Mouse (Mus musculus) lung, postnatal 0 days (tissue): ENCODE measurements at regions not wholly inside any gene's neighbourhood (a gene's known extent, or its start where the extent isn't known, plus 50 kb on each side); places are given as distances from the start of the nearest gene placed in this dataset.

ENCODE experiments used
- CTCF ChIP-seq: IDR thresholded peaks from 2 replicates; pipeline ENCODE4 v1.5.1; 2016; ENCODE audit warnings: antibody characterized with exemption, mild to moderate bottlenecking
- EP300 ChIP-seq: IDR thresholded peaks from 2 replicates; pipeline ENCODE4 v1.6.1; 2016; ENCODE audit warnings: antibody characterized with exemption, mild to moderate bottlenecking, control low read depth

- TF ChIP-seq CTCF (no peak), EP300 (no peak)
Measured at GRCm38 (mm10) chrX:109735967-109736366, 539.4 kb downstream of the Gm6377 start.
